Mouse (Mus musculus) heart, postnatal 0 days (tissue): ENCODE measurements around the gene Nceh1. TPM values are rescaled to one million over a fixed set of nuclear protein-coding genes. Genes with fewer than 3 reads are reported as not detected.

Experiments used
- ATAC-seq: fragments of 200-750 bp; cut with Nextera tagmentation; 2 replicates; pipeline ENCODE4 v1.8.0; 2017; ENCODE audit warnings: low read depth, moderate number of reproducible peaks, moderate library complexity; ENCODE audit not compliant: insufficient read depth
- DNase-seq: peaks from one replicate; pipeline ENCODE4 v3.0.0-alpha.2; 2016; ENCODE audit warnings: low spot score
- H3K27ac ChIP-seq: fragments of 300-500 bp; sonication (generic); 2 replicates; pipeline ENCODE4 v1.5.1; 2014; ENCODE audit warnings: low read depth, mild to moderate bottlenecking
- H3K27me3 ChIP-seq: fragments of 300-500 bp; sonication (generic); 2 replicates; pipeline ENCODE4 v1.6.1; 2014; ENCODE audit warnings: low read length, mixed read lengths; ENCODE audit not compliant: control insufficient read depth, insufficient read depth
- H3K36me3 ChIP-seq: fragments of 300-500 bp; sonication (generic); replicated peaks from 2 replicates; pipeline ENCODE4 v1.6.1; 2014; ENCODE audit warnings: low read length, mixed read lengths; ENCODE audit not compliant: control insufficient read depth, insufficient read depth
- H3K4me1 ChIP-seq: fragments of 300-500 bp; sonication (generic); 2 replicates; pipeline ENCODE4 v1.6.1; 2014; ENCODE audit warnings: antibody characterized with exemption; ENCODE audit not compliant: control insufficient read depth, insufficient read depth
- H3K4me2 ChIP-seq: fragments of 300-500 bp; sonication (generic); 2 replicates; pipeline ENCODE4 v1.6.1; 2014; ENCODE audit warnings: low read depth, mild to moderate bottlenecking, low read length, moderate library complexity
- H3K4me3 ChIP-seq: fragments of 300-500 bp; sonication (generic); 2 replicates; pipeline ENCODE4 v1.5.1; 2014; ENCODE audit warnings: low read depth, low read length
- H3K9ac ChIP-seq: fragments of 300-500 bp; sonication (generic); replicated peaks from 2 replicates; pipeline ENCODE4 v1.6.1; 2014; ENCODE audit warnings: low read depth, low read length, mixed read lengths
- H3K9me3 ChIP-seq: fragments of 300-500 bp; sonication (generic); replicated peaks from 2 replicates; pipeline ENCODE4 v1.6.1; 2016; ENCODE audit warnings: low read length; ENCODE audit not compliant: control insufficient read depth
- CTCF ChIP-seq: IDR thresholded peaks from 2 replicates; pipeline ENCODE4 v1.5.1; 2016; ENCODE audit warnings: antibody characterized with exemption, control low read depth, low read depth
- EP300 ChIP-seq: IDR thresholded peaks from 2 replicates; pipeline ENCODE4 v1.6.1; 2016; ENCODE audit warnings: antibody characterized with exemption, low read depth
- WGBS: fragments of 180-500 bp; shearing (Covaris S2); extraction: QIAGEN DNeasy Blood & Tissue Kit; methylation state at CpG from one replicate; pipeline ENCODE4 v1.1.7; 2014; 5-methylcytosine and 5-hydroxymethylcytosine counted together
- polyA plus RNA-seq: library from polyadenylated mRNA; unstranded; fragments of >200 nt; fragmentation: Nextera tagmentation; extraction: Ambion mirVana; gene quantifications from 2 replicates; pipeline ENCODE4 v1.2.1, GENCODE M21; 2015
- total RNA-seq: library from RNA; depleted of rRNA; stranded (reverse); fragments of >200 nt; gene quantifications from 2 replicates; pipeline ENCODE4 v1.2.3, GENCODE M21; 2014; ENCODE audit warnings: low replicate concordance

Nceh1 gene
- total and polyA plus RNA-seq, 2 experiments from 2014 or later: 67.7 to 81.0 TPM

DNA sequence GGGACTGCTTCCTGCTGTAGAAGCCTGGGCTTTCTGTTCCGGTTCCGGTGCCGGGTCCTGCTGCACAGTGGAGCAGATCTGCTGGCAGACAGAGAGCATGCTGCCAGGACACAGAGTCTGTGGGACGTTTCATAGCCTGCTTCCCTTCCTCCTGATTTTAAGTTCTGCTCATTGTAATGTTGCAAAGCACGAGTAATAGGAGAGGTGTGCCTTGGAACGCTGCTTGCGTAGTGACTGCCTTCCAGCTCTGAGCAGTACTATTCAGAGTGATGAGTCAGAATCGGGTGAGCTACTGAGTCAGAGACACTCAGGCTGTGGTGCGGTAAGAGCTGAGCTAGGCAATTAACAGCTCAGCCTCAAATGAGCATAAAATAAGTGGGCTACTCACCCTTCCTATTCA, 26.9 kb downstream of the Nceh1 start:
- Histone ChIP-seq H3K27me3 (no peaks in the 10 kb centered on the region), H3K9ac (no peak overlapping the region), H3K9me3 (no peaks in the 10 kb centered on the region), H3K4me1 (peaks cover 12% of the 10 kb centered on the region), H3K4me2 (no peak overlapping the region), H3K27ac (no peak overlapping the region), H3K4me3 (no peak overlapping the region), H3K36me3 (0 out of 2 replicates have a peak, but pooled peaks cover 13% of the 10 kb centered on the region)
- WGBS: 83% methylated on average over 9 of the region's 9 CpGs
- TF ChIP-seq EP300 (no peak), CTCF (no peak)
- no peak for DNase-seq
- no peak for ATAC-seq

- TF ChIP-seq EP300 (no peak), CTCF (no peak)
- no peak for ATAC-seq
- peaks cover 7% of the 10 kb centered on the region; the same call in 1 of the 2 replicates for H3K4me1 ChIP-seq
- no peak overlapping the region for H3K4me2 ChIP-seq
- no peaks in the 10 kb centered on the region for H3K9me3 ChIP-seq
- H3K36me3 ChIP-seq: 0 out of 2 replicates have a peak, but pooled peaks cover 13% of the 10 kb centered on the region
- no peaks in the 10 kb centered on the region for H3K27me3 ChIP-seq
- WGBS: 67% methylated on average over 7 of the region's 7 CpGs
- H3K27ac ChIP-seq: no peak overlapping the region
- H3K9ac ChIP-seq: no peak overlapping the region
- H3K4me3 ChIP-seq: no peak overlapping the region
- DNase-seq: no peak
These were observed 27.5 kb downstream of the Nceh1 start for GRCm38 (mm10) chr3:27210271-27210670.

DNA sequence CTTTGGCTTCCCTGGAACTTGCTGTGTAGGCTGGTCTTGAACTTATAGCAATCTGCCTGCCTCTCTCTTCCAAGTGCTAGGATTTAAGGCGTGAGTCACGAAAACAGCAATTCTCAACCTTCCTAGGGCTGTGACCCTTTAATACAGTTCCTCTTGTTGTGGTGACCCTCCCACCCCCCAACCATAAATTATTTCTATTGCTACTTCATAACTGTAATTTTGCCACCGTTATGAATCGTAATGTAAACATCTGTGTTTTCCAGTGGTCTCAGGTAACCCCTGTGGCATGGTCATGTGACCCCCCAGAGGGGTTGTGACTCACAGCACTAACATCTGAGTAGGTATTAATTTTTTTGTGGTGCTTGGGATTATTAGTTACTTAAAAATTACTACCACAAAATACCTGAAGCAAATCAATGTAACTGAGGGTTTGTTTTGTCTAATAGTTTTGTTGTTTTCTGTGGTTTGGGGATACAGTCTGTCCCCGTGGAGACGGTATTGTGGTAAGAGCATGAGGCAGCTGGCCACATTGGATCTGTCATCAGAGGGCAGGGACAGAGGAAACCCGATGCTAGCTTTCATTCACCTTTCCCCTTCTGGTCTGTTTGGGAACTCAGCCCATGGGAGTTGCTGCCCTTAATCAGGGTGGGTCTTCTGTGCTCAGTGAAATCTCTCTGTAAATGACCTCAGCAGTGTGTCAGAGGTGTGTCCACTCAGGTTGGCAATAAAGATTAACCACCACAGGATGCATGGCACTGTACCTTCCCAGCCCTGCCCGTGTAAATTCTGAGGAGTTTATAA, 31.5 kb downstream of the Nceh1 start:
- H3K36me3 ChIP-seq: 0 out of 2 replicates have a peak, but pooled peaks cover 7% of the 10 kb centered on the region
- no peaks in the 10 kb centered on the region for H3K4me1 ChIP-seq
- H3K4me2 ChIP-seq: no peak overlapping the region
- H3K9me3 ChIP-seq: no peaks in the 10 kb centered on the region
- no peak overlapping the region for H3K4me3 ChIP-seq
- 81% methylated on average over 8 of the region's 8 CpGs for WGBS
- no peak overlapping the region for H3K27ac ChIP-seq
- TF ChIP-seq EP300: no peak
- TF ChIP-seq CTCF: no peak
- DNase-seq (no peak), ATAC-seq (no peak)
- no peaks in the 10 kb centered on the region for H3K27me3 ChIP-seq
- no peak overlapping the region for H3K9ac ChIP-seq

GRCm38 (mm10) chr3:27217331-27217730, 34.6 kb downstream of the Nceh1 start:
- Histone ChIP-seq H3K4me3 (no peak overlapping the region), H3K27ac (no peak overlapping the region), H3K27me3 (no peaks in the 10 kb centered on the region), H3K9ac (no peak overlapping the region), H3K4me2 (no peak overlapping the region), H3K36me3 (0 out of 2 replicates have a peak, but pooled peaks cover 4% of the 10 kb centered on the region), H3K4me1 (no peaks in the 10 kb centered on the region), H3K9me3 (no peaks in the 10 kb centered on the region)
- no peak for TF ChIP-seq CTCF
- 78% methylated on average over 7 of the region's 7 CpGs for WGBS
- no peak for ATAC-seq
- no peak for DNase-seq

- DNase-seq (no peak), ATAC-seq (no peak)
- Histone ChIP-seq H3K4me2 (no peak overlapping the region), H3K36me3 (peaks cover 13% of the 10 kb centered on the region), H3K9me3 (no peaks in the 10 kb centered on the region), H3K4me1 (no peaks in the 10 kb centered on the region), H3K4me3 (no peak overlapping the region), H3K27me3 (no peaks in the 10 kb centered on the region), H3K9ac (no peak overlapping the region), H3K27ac (no peak overlapping the region)
- TF ChIP-seq EP300 (no peak), CTCF (no peak)
- 87% methylated on average over 5 of the region's 5 CpGs for WGBS
These were observed 35.8 kb downstream of the Nceh1 start for GRCm38 (mm10) chr3:27218604-27219003.

GRCm38 (mm10) chr3:27222052-27222451, 39.3 kb downstream of the Nceh1 start:
- H3K9me3 ChIP-seq: no peaks in the 10 kb centered on the region
- H3K36me3 ChIP-seq: peaks cover 21% of the 10 kb centered on the region
- H3K4me2 ChIP-seq: no peak overlapping the region
- H3K4me1 ChIP-seq: no peaks in the 10 kb centered on the region
- no peak for DNase-seq
- no peak for TF ChIP-seq CTCF
- H3K4me3 ChIP-seq: no peak overlapping the region
- H3K27me3 ChIP-seq: no peaks in the 10 kb centered on the region
- H3K27ac ChIP-seq: no peak overlapping the region
- WGBS: 60% methylated on average over 2 of the region's 2 CpGs
- H3K9ac ChIP-seq: no peak overlapping the region
- no peak for ATAC-seq
